Mouse (Mus musculus) megakaryocyte, embryonic 14.5 days (primary cell): ENCODE measurements around the gene Bcas3.

Experiments used
- FLI1 ChIP-seq: IDR thresholded peaks from 2 replicates; pipeline ENCODE4 v1.6.1; 2012; ENCODE audit warnings: low read length, inconsistent platforms, mixed read lengths
- GATA1 ChIP-seq: IDR thresholded peaks from 3 replicates; pipeline ENCODE4 v1.6.1; 2012; ENCODE audit warnings: mixed read lengths, low read length, inconsistent platforms, borderline replicate concordance

DNA sequence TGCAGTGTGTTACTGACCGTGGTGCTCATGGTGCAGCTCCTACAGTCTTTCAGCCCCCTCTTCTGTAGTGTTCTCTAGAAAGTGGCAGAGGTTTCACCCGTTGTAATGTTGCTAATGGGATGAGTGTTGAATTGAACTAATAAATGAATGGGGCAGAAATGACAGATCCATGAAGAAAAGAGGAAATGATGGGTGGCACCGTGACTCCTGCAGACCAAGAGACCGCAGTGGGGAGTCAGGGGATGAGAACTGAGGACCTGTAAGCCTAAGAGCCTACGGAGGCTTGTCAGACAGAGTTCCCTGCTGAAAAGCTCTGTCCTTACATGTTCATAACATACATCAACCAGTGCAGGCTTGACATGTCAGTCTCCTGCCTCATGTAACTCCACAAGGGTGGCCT, 336.3 kb downstream of the Bcas3 start:
- TF ChIP-seq GATA1 (no peak), FLI1 (no peak)
